Mouse (Mus musculus) lung, postnatal 0 days (tissue): ENCODE results near the gene Tnp1.

Experiments
- CTCF ChIP-seq: IDR thresholded peaks from 2 replicates; pipeline ENCODE4 v1.5.1; 2016; ENCODE audit warnings: antibody characterized with exemption, mild to moderate bottlenecking
- EP300 ChIP-seq: IDR thresholded peaks from 2 replicates; pipeline ENCODE4 v1.6.1; 2016; ENCODE audit warnings: antibody characterized with exemption, mild to moderate bottlenecking, control low read depth

- TF ChIP-seq CTCF (no peak), EP300 (no peak)
Observed at GRCm38 (mm10) chr1:73061491-73062233, 46.0 kb upstream of the Tnp1 start.
